Mouse (Mus musculus) embryonic facial prominence, embryonic 10.5 days (tissue): ENCODE data around the gene Gli3. TPM values are rescaled to one million over a fixed set of nuclear protein-coding genes. Genes with fewer than 3 reads are reported as not detected.
A peak's percentile ranks its signal among the peaks of the same experiment; 100 is the strongest.

Source experiments
- DNase-seq: peaks from one replicate; pipeline ENCODE4 v3.0.0-alpha.2; 2017; ENCODE audit warnings: low spot score
- H3K27ac ChIP-seq: fragments of 300-500 bp; sonication (generic); replicated peaks from 2 replicates; pipeline ENCODE4 v1.5.1; 2016; ENCODE audit warnings: mild to moderate bottlenecking
- H3K27me3 ChIP-seq: fragments of 300-500 bp; sonication (generic); replicated peaks from 2 replicates; pipeline ENCODE4 v1.6.1; 2016; ENCODE audit warnings: low read depth, mild to moderate bottlenecking; ENCODE audit not compliant: poor library complexity, severe bottlenecking
- H3K36me3 ChIP-seq: fragments of 300-500 bp; sonication (generic); replicated peaks from 2 replicates; pipeline ENCODE4 v1.6.1; 2016; ENCODE audit warnings: mild to moderate bottlenecking, moderate library complexity
- H3K4me1 ChIP-seq: fragments of 300-500 bp; sonication (generic); 2 replicates; pipeline ENCODE4 v1.6.1; 2016
- H3K4me3 ChIP-seq: fragments of 300-500 bp; sonication (generic); 2 replicates; pipeline ENCODE4 v1.5.1; 2016; ENCODE audit warnings: mild to moderate bottlenecking, moderate library complexity
- H3K9me3 ChIP-seq: fragments of 300-500 bp; sonication (generic); 2 replicates; pipeline ENCODE4 v1.6.1; 2016; ENCODE audit warnings: mild to moderate bottlenecking
- WGBS: fragments of 180-500 bp; shearing (Covaris S2); methylation state at CpG from one replicate; pipeline ENCODE4 v1.1.7; 2016; 5-methylcytosine and 5-hydroxymethylcytosine counted together
- polyA plus RNA-seq: library from polyadenylated mRNA; unstranded; fragments of >200 nt; fragmentation: Nextera tagmentation; extraction: Ambion mirVana; gene quantifications from 2 replicates; pipeline ENCODE4 v1.2.1, GENCODE M21; 2016

The Gli3 gene
- polyA plus RNA-seq, 1 experiment from 2014 or later = 33.9 TPM

DNA sequence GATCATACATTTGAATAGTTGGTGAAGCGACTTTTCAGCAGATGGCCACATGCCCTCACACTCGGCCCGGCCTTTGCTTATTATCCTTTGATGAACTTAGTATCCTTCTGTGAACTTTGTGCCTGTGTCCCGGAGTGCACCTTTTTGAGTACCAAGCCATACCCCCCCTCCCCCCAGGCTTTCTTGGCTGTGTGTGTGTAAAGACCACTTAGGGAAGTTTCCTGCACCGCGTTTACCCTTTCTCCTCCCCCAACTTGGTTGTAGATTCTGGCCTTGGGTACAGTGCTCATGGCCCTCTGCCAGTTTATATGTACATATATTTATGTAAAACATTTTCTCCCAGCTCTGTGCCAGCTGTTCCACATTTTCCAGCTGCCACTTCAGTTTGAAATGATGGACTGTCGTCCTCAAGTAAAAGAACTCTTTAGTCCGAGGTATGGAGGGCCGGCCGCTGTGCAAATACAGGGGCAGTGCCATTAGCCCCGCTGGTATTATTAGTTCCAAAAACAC lies 1.8 kb downstream of the Gli3 start:
- H3K27ac ChIP-seq = peak overlapping the region; percentile 99
- WGBS = under 1% methylated on average over 11 of the region's 11 CpGs
- H3K9me3 ChIP-seq = no peaks in the 10 kb centered on the region
- peaks cover 56% of the 10 kb centered on the region for H3K4me1 ChIP-seq
- peak; percentile 66 for DNase-seq
- peak overlapping the region; percentile 96 for H3K4me3 ChIP-seq
- H3K27me3 ChIP-seq = no peaks in the 10 kb centered on the region
- no peaks in the 10 kb centered on the region for H3K36me3 ChIP-seq

- Histone ChIP-seq H3K27ac (peak overlapping the region; percentile 99), H3K4me1 (peaks cover 71% of the 10 kb centered on the region)
- WGBS = 28% methylated on average over 6 of the region's 6 CpGs
These were observed 3.5 kb downstream of the Gli3 start for GRCm38 (mm10) chr13:15466496-15466895.

GRCm38 (mm10) chr13:15467409-15467808 lies 4.4 kb downstream of the Gli3 start:
- 16% methylated on average over 3 of the region's 3 CpGs for whole genome bisulfite sequencing

More at GRCm38 (mm10) chr13:15466496-15466895, 3.5 kb downstream of the Gli3 start:
- no peaks in the 10 kb centered on the region for H3K27me3 ChIP-seq
- H3K4me3 ChIP-seq = peak overlapping the region; percentile 96
- no peak for DNase-seq
- no peaks in the 10 kb centered on the region for H3K36me3 ChIP-seq
- H3K9me3 ChIP-seq = no peaks in the 10 kb centered on the region

GRCm38 (mm10) chr13:15468421-15468820 lies 5.4 kb downstream of the Gli3 start:
- WGBS = 19% methylated on average over 4 of the region's 4 CpGs
- peak overlapping the region; percentile 96 for H3K4me3 ChIP-seq
- H3K27ac ChIP-seq = no peak overlapping the region

More at GRCm38 (mm10) chr13:15467409-15467808, 4.4 kb downstream of the Gli3 start:
- DNase-seq = no peak
- Histone ChIP-seq H3K36me3 (no peaks in the 10 kb centered on the region), H3K9me3 (no peaks in the 10 kb centered on the region), H3K4me3 (peak overlapping the region; percentile 96), H3K27ac (no peak overlapping the region; the same call in 1 of the 2 replicates), H3K4me1 (peaks cover 67% of the 10 kb centered on the region), H3K27me3 (no peaks in the 10 kb centered on the region)

GRCm38 (mm10) chr13:15470056-15470455 lies 7.0 kb downstream of the Gli3 start:
- no peaks in the 10 kb centered on the region for H3K27me3 ChIP-seq
- WGBS = 44% methylated on average over 3 of the region's 3 CpGs

More at GRCm38 (mm10) chr13:15468421-15468820, 5.4 kb downstream of the Gli3 start:
- Histone ChIP-seq H3K36me3 (peaks cover 5% of the 10 kb centered on the region; the same call in 1 of the 2 replicates), H3K4me1 (peaks cover 69% of the 10 kb centered on the region), H3K27me3 (no peaks in the 10 kb centered on the region), H3K9me3 (no peaks in the 10 kb centered on the region)
- DNase-seq = no peak

DNA sequence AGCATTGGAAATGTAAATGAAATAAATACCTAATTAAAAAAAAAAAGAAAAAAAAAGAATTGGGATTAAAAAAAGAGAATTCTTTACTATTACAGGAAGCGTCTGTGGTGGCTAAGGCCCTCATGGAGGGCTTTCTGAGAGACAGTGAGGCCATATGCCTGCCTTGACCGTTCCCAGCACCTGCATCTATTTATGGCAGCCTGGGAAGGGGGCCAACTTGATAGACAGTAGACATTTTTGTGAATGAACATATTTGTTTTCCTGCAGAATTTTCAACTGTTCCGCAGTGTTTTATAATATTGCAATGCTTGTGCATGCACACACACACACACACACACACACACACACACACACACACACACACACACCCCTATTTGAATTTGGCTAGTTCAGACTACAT lies 9.7 kb downstream of the Gli3 start:
- WGBS = 88% methylated on average over 3 of the region's 3 CpGs
- peaks cover 6% of the 10 kb centered on the region for H3K36me3 ChIP-seq
- H3K4me1 ChIP-seq = peaks cover 46% of the 10 kb centered on the region
- H3K27me3 ChIP-seq = no peaks in the 10 kb centered on the region
- H3K27ac ChIP-seq = no peak overlapping the region
- DNase-seq = no peak
- H3K9me3 ChIP-seq = no peaks in the 10 kb centered on the region
- no peak overlapping the region for H3K4me3 ChIP-seq

More at GRCm38 (mm10) chr13:15470056-15470455, 7.0 kb downstream of the Gli3 start:
- no peaks in the 10 kb centered on the region for H3K9me3 ChIP-seq
- H3K4me1 ChIP-seq = peaks cover 69% of the 10 kb centered on the region
- no peak for DNase-seq
- H3K27ac ChIP-seq = no peak overlapping the region
- H3K4me3 ChIP-seq = no peak overlapping the region
- peaks cover 5% of the 10 kb centered on the region; the same call in 1 of the 2 replicates for H3K36me3 ChIP-seq

- Histone ChIP-seq H3K27ac (no peak overlapping the region), H3K36me3 (peaks cover 23% of the 10 kb centered on the region), H3K4me3 (no peak overlapping the region), H3K4me1 (peaks cover 33% of the 10 kb centered on the region), H3K9me3 (no peaks in the 10 kb centered on the region), H3K27me3 (no peaks in the 10 kb centered on the region)
- WGBS = 86% methylated on average over 2 of the region's 2 CpGs
- DNase-seq = no peak
These were observed 11.4 kb downstream of the Gli3 start for GRCm38 (mm10) chr13:15474393-15474792.

DNA sequence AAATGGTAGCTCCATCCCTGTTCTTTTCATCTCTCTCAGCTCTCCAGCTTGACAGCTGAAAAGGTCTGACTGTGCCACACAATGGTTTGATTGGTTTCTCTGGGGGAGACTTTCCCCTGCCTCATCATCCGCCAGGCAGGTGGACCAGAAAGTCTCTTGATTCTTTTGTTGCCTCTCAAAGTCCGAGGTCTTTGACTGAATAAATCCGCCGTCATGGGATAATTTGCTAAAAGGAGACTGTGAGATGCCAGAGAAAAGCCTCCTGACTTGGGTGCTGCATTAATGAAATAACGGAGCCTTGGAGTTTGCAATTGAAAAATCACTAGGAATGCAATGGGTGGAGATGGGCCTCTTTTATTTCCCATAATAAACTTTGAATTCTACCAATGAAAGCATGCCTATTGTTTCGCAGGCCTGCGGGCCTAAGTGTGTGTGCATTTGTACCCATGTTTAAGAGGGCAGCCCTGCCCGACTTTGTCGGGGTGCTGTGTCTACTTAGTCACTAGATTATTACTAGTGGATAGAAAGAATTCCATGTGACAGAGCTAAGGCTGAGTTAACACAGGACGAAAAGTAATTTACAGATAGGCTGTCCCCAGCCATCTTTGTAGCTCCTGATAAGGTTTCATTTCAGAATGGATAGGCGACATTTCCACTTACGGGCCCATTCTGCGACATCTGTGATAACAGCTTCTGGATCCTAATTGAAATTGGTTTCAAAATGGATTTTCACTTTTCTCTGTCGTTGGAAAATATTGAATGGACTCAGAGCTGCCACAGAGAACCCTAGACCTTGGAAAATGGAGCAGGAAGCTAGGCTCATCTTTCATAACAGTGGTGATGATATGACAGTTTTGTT lies 23.2 kb downstream of the Gli3 start:
- peaks cover 52% of the 10 kb centered on the region for H3K4me1 ChIP-seq
- H3K9me3 ChIP-seq = no peaks in the 10 kb centered on the region
- WGBS = 55% methylated on average over 14 of the region's 14 CpGs
- peaks cover 11% of the 10 kb centered on the region for H3K36me3 ChIP-seq
- no peak overlapping the region for H3K4me3 ChIP-seq
- H3K27me3 ChIP-seq = no peaks in the 10 kb centered on the region
- no peak for DNase-seq
- no peak overlapping the region for H3K27ac ChIP-seq

DNA sequence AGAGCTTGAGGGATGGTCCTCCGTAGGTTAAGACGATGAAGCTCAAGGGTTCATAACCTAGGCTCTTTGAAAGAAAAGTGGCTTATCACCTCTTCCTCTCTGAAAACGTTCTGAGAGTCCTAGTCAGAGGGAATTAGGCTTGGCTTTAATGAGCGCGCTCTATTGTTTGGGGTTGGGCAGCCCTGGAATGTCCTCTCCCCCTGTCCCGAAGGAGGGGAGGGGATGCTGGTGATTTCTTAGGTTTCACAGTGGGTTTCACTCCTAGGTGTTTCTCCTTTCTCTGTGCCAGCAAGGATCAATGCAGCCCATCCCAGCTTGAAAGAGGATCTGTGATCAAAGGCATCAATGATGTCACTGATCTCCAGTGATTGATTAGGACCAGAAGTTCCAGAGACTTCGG lies 24.3 kb downstream of the Gli3 start:
- Histone ChIP-seq H3K36me3 (peaks cover 10% of the 10 kb centered on the region), H3K4me3 (no peak overlapping the region), H3K4me1 (peaks cover 56% of the 10 kb centered on the region), H3K27ac (0 out of 2 replicates have a peak overlapping the region, but pooled peaks have one; percentile 14), H3K9me3 (no peaks in the 10 kb centered on the region), H3K27me3 (no peaks in the 10 kb centered on the region)
- 9% methylated on average over 7 of the region's 7 CpGs for WGBS
- peak; percentile 38 for DNase-seq

DNA sequence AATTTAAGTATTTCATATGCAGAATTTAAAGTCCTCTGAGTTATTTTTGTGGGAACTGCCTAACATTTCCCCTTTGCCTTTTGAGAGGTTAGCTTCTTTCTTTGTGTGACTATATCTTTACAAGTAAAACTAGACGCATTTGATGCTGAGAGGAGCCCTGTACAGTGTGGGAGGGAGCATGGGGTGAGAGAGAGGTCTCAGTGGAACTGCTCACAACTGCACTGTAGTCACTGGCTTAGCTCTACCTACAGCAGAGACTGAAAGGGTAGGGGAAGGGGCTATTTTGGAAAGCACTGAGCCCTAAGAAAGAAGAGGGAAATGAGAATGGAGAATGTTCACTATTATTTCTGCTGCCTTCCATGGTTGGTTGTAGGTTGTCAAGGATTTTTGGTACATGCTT lies 25.0 kb downstream of the Gli3 start:
- Histone ChIP-seq H3K27me3 (no peaks in the 10 kb centered on the region), H3K9me3 (no peaks in the 10 kb centered on the region), H3K4me1 (peaks cover 54% of the 10 kb centered on the region), H3K36me3 (peaks cover 6% of the 10 kb centered on the region), H3K27ac (no peak overlapping the region; the same call in 1 of the 2 replicates), H3K4me3 (no peak overlapping the region)
- no peak for DNase-seq
- 56% methylated on average over 1 of the region's 1 CpGs for WGBS

DNA sequence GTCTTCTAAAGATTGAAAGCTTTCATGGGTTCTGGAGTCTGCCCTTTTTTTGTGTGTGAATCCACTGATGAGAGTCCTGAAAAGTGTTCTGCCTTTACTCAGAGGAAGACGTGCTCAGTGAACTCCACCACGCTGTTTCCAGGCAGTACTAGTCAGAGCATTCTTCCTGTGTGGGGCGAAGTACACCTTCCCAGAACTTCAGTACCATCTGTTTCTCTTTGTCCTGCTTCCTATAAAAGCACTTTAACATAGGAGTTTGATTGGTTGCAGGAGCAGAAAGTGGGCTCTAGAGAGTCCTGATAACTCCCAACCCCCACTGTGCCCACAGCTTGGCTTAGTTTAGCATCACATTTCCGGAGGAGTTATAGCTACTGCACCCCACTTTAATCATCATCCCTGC lies 32.8 kb downstream of the Gli3 start:
- WGBS = 66% methylated on average over 4 of the region's 4 CpGs
- Histone ChIP-seq H3K27ac (no peak overlapping the region), H3K9me3 (no peaks in the 10 kb centered on the region), H3K36me3 (peaks cover 32% of the 10 kb centered on the region), H3K4me1 (peaks cover 21% of the 10 kb centered on the region), H3K27me3 (no peaks in the 10 kb centered on the region), H3K4me3 (no peak overlapping the region)
- DNase-seq = no peak

DNA sequence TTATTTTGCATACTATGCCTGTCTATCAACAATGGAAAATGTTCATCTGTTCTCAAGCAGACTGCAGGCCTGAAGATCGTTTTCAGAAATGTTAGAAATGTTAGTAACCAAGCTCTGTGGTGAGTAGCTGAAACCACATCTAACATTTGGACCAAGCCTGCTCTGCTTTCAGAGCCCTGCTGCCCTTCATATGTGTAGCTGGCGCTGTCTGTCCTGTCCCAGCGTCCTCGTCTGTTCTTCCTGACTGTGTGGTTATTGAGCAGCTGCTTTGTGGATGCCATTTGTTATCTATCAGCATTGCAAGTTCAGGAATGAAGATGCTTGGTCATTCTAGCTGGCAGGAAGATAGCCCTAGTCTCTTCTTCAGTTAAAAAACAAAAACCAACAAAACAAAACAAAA lies 35.3 kb downstream of the Gli3 start:
- no peaks in the 10 kb centered on the region for H3K9me3 ChIP-seq
- H3K4me1 ChIP-seq = peaks cover 23% of the 10 kb centered on the region
- H3K4me3 ChIP-seq = no peak overlapping the region
- H3K27ac ChIP-seq = no peak overlapping the region
- no peak for DNase-seq
- peaks cover 26% of the 10 kb centered on the region for H3K36me3 ChIP-seq
- WGBS = 72% methylated on average over 4 of the region's 4 CpGs
- H3K27me3 ChIP-seq = no peaks in the 10 kb centered on the region

GRCm38 (mm10) chr13:15510925-15511324 lies 47.9 kb downstream of the Gli3 start:
- no peak for DNase-seq
- Histone ChIP-seq H3K9me3 (no peaks in the 10 kb centered on the region), H3K36me3 (0 out of 2 replicates have a peak, but pooled peaks cover 3% of the 10 kb centered on the region), H3K4me1 (peaks cover 32% of the 10 kb centered on the region), H3K27me3 (no peaks in the 10 kb centered on the region), H3K4me3 (no peak overlapping the region), H3K27ac (no peak overlapping the region)
